Mouse (Mus musculus): Measurements from ENCODE around the gene Thsd4.
"Not testable (repeated sequence)": the region's sequence is repeated elsewhere in the genome, so short reads cannot be mapped to it uniquely, and the experiment has no call there.

- TF ChIP-seq HCFC1 (IDR thresholded peaks at IDR 0.05; ENCODE audit: borderline replicate concordance, insufficient read depth, low read length); MAFK (IDR thresholded peaks at IDR 0.05; ENCODE audit: insufficient read depth, low read depth, low read length); ZNF384 (IDR thresholded peaks at IDR 0.05; ENCODE audit: low read depth, low read length): not testable (repeated sequence)
These were observed 586.0 kb downstream of the Thsd4 start for GRCm38 (mm10) chr9:59935866-59936265.
